Mouse (Mus musculus) Muller cell, postnatal 12 days (primary cell): Measurements from ENCODE around the gene Pld4.
A peak's percentile ranks its signal among the peaks of the same experiment; 100 is the strongest.
"Not testable (repeated sequence)": the region's sequence is repeated elsewhere in the genome, so short reads cannot be mapped to it uniquely, and the experiment has no call there.

Source experiments
- DNase-seq: peaks from one replicate; pipeline ENCODE4 v3.0.0-alpha.2; 2015; ENCODE audit errors: inconsistent ontology term

Pld4 gene

GRCm38 (mm10) chr12:112801864-112802846 is 41.7 kb downstream of the Pld4 start, which contains the start of gene Ahnak2:
TSS of gene Ahnak2 (minus strand) at chr12:112802657.
- DNase-seq = peak; percentile 84

DNA sequence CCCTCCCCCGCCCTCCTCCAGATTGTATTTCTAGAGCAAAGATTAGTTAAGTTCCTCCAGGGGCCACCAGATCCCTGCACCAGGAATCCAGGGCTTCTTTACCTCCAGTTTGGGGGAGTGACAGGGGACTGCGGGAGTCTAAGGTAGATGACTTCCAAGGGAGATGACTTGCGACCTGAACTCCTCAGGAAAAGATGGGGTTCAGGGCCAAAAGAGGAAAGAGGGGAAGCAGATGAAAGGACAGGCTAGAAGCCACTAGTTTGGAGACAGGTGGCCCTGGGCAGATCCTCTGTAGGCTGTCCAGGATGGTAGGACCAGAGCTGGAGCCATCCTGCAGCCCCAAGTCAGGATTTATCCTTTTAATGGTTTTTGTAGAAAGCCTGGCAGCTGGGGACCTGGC is 42.5 kb downstream of the Pld4 start:
- DNase-seq = no peak

DNA sequence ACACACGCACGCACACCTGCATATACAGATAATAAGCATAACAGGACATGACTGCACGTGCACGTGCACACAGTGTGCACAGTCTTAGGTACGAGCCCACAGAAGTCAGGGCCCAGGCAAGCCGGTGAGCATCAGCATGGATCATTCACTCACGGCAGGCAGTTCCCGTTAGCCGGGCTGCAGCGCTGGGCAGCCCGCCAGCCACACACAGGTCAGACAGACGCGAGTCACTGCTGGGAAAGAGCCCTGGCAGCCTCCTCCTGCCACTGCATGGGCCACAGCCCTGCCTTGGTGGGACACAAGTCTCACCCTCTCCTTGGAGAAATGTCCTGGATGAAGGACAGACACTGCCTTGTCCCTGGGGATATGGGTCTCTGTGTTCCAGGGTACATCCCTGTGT is 43.6 kb downstream of the Pld4 start:
- peak; percentile 71 for DNase-seq

- DNase-seq = no peak
Observed at GRCm38 (mm10) chr12:112806044-112806443, 45.6 kb downstream of the Pld4 start.

DNA sequence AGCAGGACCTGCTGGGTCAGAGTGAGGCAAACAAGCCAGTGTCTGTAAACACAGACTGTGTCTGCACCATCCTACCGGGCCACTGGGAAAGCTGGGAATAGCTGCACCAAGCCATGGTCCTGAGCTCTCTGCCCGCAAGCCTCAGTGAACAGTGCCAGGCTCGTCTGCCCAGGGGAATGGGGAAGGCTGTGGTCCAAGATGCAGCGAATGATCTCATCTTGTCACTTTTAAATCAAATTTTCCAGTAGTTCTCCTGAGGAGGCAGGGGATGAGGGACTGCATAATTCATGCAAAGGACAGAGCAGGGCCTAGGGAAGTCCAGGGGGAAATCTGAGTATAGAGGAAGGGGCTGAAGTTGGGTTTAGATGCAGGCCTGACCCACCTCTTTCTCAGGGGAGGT is 47.3 kb downstream of the Pld4 start:
- no peak for DNase-seq

- DNase-seq = no peak
Observed at GRCm38 (mm10) chr12:112808212-112808586, 47.7 kb downstream of the Pld4 start.

- DNase-seq = peak; percentile 94
Observed at GRCm38 (mm10) chr12:112808587-112809364, 48.3 kb downstream of the Pld4 start, which contains the start of gene Clba1. TSS of gene Clba1 (plus strand) at chr12:112808937.

DNA sequence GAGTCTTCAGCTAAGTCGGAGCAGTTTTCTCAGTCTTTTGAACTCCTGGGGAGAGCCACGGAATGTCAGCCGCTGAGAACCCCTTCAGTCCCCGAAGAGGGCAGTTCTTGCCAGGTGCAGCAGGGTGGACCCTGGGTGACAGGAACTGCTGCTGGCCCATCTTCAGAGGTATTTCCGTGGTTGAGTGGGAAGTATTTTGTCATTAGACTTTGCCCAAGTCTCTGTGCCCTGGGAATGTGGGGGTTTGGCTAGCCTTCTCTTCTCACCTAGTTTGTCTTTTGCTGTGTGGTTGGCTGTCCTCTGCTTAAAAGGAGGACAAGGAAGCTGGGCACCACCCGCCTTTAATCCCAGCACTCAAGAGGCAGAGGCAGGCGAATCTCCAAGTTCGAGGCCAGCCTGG is 49.2 kb downstream of the Pld4 start:
- no peak for DNase-seq

- no peak for DNase-seq
Observed at GRCm38 (mm10) chr12:112810092-112810885, 49.8 kb downstream of the Pld4 start.

DNA sequence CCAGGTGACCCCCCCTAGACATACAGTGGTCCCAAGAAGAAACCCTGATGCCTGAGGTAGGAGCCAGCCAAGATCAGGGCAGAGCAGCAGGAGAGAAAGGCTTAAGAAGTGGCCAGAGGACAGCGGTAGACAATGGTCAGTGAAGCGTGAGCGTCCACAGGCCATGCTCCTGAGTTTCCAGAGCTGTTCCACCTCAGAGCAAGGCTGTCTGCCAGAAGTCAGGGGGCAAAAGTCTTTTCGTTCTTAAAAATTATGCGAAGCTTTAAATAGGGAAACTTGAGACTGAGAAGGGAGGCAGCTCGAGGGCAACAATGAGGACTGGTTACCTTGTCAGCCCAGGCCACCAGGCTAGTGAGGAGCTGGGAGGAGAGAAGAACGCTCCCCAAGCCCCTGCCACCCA is 52.9 kb downstream of the Pld4 start:
- no peak for DNase-seq

DNA sequence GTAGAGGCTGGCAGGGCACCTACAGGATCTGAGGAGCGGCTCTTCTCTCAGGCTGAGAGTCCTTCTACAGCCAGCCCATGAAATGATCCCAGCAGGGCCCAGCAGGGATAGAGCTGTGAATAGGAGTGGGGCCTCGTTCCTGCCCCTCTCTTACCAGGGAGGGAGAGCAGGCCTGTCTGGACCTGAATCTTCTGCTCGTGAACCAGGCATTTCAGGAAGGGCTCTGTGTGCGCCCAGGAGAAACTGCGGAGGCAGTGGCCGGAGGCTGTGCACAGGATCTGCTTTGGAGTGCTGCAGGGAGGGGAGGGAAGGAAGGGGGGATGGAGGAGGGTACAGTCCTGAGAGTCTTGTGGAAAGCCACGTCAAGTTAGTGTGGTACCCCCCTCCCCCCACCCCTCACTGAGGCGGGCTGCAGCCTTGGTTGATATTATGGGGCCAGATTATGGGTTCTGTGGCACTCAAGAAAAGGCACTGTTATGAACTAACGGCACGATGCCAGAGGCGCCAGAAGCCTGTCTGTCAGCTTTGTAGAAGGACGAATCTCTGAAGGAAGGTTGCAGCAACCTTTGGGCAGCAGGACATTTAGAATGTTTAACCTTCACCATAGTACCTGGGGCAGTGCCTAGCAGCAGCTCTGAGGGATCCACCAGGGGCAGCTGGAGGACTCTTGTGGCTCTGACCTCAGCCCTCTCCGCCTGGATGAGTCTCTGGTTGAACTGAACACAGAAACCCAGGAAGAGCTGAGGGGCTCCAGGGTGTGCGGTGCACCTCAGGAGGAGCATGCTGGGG is 54.4 kb downstream of the Pld4 start:
- no peak for DNase-seq

GRCm38 (mm10) chr12:112816294-112816693 is 55.8 kb downstream of the Pld4 start:
- DNase-seq = no peak

DNA sequence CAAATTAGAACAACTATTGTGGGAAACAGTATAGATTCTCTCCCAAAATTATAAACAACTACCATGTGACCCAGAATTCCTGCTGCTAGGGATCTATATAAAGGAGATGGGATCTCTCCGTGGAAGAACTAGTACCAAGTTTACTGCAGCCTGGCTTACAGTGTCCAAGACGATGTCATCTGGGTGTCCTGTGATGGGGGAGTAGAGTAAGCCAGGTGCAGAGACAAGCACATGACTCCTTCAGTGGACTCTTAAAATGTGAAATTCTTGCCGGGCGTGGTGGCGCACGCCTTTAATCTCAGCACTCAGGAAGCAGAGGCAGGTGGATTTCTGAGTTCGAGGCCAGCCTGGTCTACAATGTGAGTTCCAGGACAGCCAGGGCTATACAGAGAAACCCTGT is 56.4 kb downstream of the Pld4 start:
- DNase-seq = not testable (repeated sequence)
